Mouse (Mus musculus): Measurements from ENCODE around the gene Agap1. TPM values are rescaled to one million over a fixed set of nuclear protein-coding genes. Genes with fewer than 3 reads are reported as not detected.

Agap1 gene
- polyA plus RNA-seq, 1 experiment from 2014 or later: 11.5 TPM

- Histone ChIP-seq H3K4me1 (peaks cover 26% of the 10 kb centered on the region), H3K4me2 (peak overlapping the region; percentile 83), H3K27ac (no peak overlapping the region), H3K4me3 (peak overlapping the region; percentile 46), H3K9me3 (no peaks in the 10 kb centered on the region), H3K27me3 (peaks cover 100% of the 10 kb centered on the region), H3K9ac (no peak overlapping the region), H3K36me3 (no peaks in the 10 kb centered on the region)
- under 1% methylated on average over 50 of the region's 55 CpGs for WGBS
- ATAC-seq (ENCODE audit: borderline replicate concordance, extremely low read depth, low FRiP score, low TSS enrichment): no peak
Observed at GRCm38 (mm10) chr1:89929721-89930505, 475.3 kb downstream of the Agap1 start.

GRCm38 (mm10) chr1:89930551-89930950 is 475.9 kb downstream of the Agap1 start:
- H3K9me3 ChIP-seq: no peaks in the 10 kb centered on the region
- H3K4me2 ChIP-seq: peak overlapping the region; percentile 83
- ATAC-seq (ENCODE audit: borderline replicate concordance, extremely low read depth, low FRiP score, low TSS enrichment): no peak
- no peak overlapping the region for H3K9ac ChIP-seq
- no peak overlapping the region for H3K27ac ChIP-seq
- peak overlapping the region; percentile 46 for H3K4me3 ChIP-seq
- peaks cover 26% of the 10 kb centered on the region for H3K4me1 ChIP-seq
- peaks cover 100% of the 10 kb centered on the region for H3K27me3 ChIP-seq
- H3K36me3 ChIP-seq: no peaks in the 10 kb centered on the region
- under 1% methylated on average over 45 of the region's 45 CpGs for WGBS

GRCm38 (mm10) chr1:89931120-89931519 is 476.5 kb downstream of the Agap1 start, which contains the start of gene Gbx2:
Gbx2 (minus strand) TSS chr1:89931179.
- Histone ChIP-seq H3K9ac (no peak within 1 kb of the TSS), H3K27me3 (peaks cover 100% of the 10 kb centered on the region), H3K4me3 (peak within 1 kb of the TSS; percentile 46), H3K27ac (no peak within 1 kb of the TSS), H3K9me3 (no peaks in the 10 kb centered on the region), H3K4me1 (peaks cover 26% of the 10 kb centered on the region), H3K4me2 (peak within 1 kb of the TSS; percentile 83), H3K36me3 (no peaks in the 10 kb centered on the region)
- peak; percentile 70; the same call in 1 of the 2 replicates for ATAC-seq (ENCODE audit: borderline replicate concordance, extremely low read depth, low FRiP score, low TSS enrichment)
- WGBS: under 1% methylated on average over 33 of the region's 33 CpGs

GRCm38 (mm10) chr1:89932021-89932423 is 477.4 kb downstream of the Agap1 start:
- Histone ChIP-seq H3K27me3 (peaks cover 100% of the 10 kb centered on the region), H3K9ac (no peak overlapping the region), H3K36me3 (no peaks in the 10 kb centered on the region), H3K9me3 (no peaks in the 10 kb centered on the region), H3K4me2 (peak overlapping the region; percentile 83; the same call in 1 of the 2 replicates), H3K4me3 (no peak overlapping the region), H3K27ac (no peak overlapping the region), H3K4me1 (peaks cover 25% of the 10 kb centered on the region)
- WGBS: 2% methylated on average over 19 of the region's 19 CpGs
- no peak for ATAC-seq (ENCODE audit: borderline replicate concordance, extremely low read depth, low FRiP score, low TSS enrichment)

GRCm38 (mm10) chr1:89932616-89933015 is 478.0 kb downstream of the Agap1 start:
- peaks cover 100% of the 10 kb centered on the region for H3K27me3 ChIP-seq
- H3K9ac ChIP-seq: no peak overlapping the region
- H3K9me3 ChIP-seq: no peaks in the 10 kb centered on the region
- H3K4me3 ChIP-seq: no peak overlapping the region
- ATAC-seq (ENCODE audit: borderline replicate concordance, extremely low read depth, low FRiP score, low TSS enrichment): no peak
- H3K36me3 ChIP-seq: no peaks in the 10 kb centered on the region
- peaks cover 19% of the 10 kb centered on the region for H3K4me1 ChIP-seq
- H3K27ac ChIP-seq: no peak overlapping the region
- H3K4me2 ChIP-seq: no peak overlapping the region
- 4% methylated on average over 16 of the region's 16 CpGs for WGBS

- Histone ChIP-seq H3K9ac (no peak overlapping the region), H3K4me2 (no peak overlapping the region), H3K27me3 (peaks cover 100% of the 10 kb centered on the region), H3K4me3 (no peak overlapping the region), H3K27ac (no peak overlapping the region), H3K4me1 (peaks cover 18% of the 10 kb centered on the region), H3K9me3 (no peaks in the 10 kb centered on the region), H3K36me3 (no peaks in the 10 kb centered on the region)
- no peak for ATAC-seq (ENCODE audit: borderline replicate concordance, extremely low read depth, low FRiP score, low TSS enrichment)
- 14% methylated on average over 6 of the region's 6 CpGs for WGBS
Observed at GRCm38 (mm10) chr1:89933028-89933427, 478.4 kb downstream of the Agap1 start.

- no peak for ATAC-seq (ENCODE audit: borderline replicate concordance, extremely low read depth, low FRiP score, low TSS enrichment)
- Histone ChIP-seq H3K36me3 (no peaks in the 10 kb centered on the region), H3K4me2 (no peak overlapping the region), H3K4me1 (peaks cover 18% of the 10 kb centered on the region), H3K27ac (no peak overlapping the region), H3K9me3 (no peaks in the 10 kb centered on the region), H3K4me3 (no peak overlapping the region), H3K9ac (no peak overlapping the region), H3K27me3 (peaks cover 100% of the 10 kb centered on the region)
- WGBS: 6% methylated on average over 21 of the region's 21 CpGs
Observed at GRCm38 (mm10) chr1:89933786-89934185, 479.2 kb downstream of the Agap1 start.

- Histone ChIP-seq H3K27me3 (peaks cover 100% of the 10 kb centered on the region), H3K4me1 (peaks cover 18% of the 10 kb centered on the region), H3K4me2 (no peak overlapping the region), H3K9ac (no peak overlapping the region), H3K36me3 (no peaks in the 10 kb centered on the region), H3K27ac (no peak overlapping the region), H3K9me3 (no peaks in the 10 kb centered on the region), H3K4me3 (no peak overlapping the region)
- 8% methylated on average over 19 of the region's 19 CpGs for WGBS
- no peak for ATAC-seq (ENCODE audit: borderline replicate concordance, extremely low read depth, low FRiP score, low TSS enrichment)
Observed at GRCm38 (mm10) chr1:89934316-89935260, 480.0 kb downstream of the Agap1 start.

GRCm38 (mm10) chr1:89935493-89936348 is 481.1 kb downstream of the Agap1 start:
- no peak overlapping the region for H3K27ac ChIP-seq

GRCm38 (mm10) chr1:89938884-89939595 is 484.4 kb downstream of the Agap1 start:
- Histone ChIP-seq H3K4me2 (no peak overlapping the region), H3K9me3 (no peaks in the 10 kb centered on the region), H3K27ac (no peak overlapping the region), H3K27me3 (peaks cover 98% of the 10 kb centered on the region), H3K4me1 (peaks cover 16% of the 10 kb centered on the region), H3K36me3 (no peaks in the 10 kb centered on the region), H3K9ac (no peak overlapping the region), H3K4me3 (no peak overlapping the region)
- no peak for ATAC-seq (ENCODE audit: borderline replicate concordance, extremely low read depth, low FRiP score, low TSS enrichment)
- WGBS: 31% methylated on average over 16 of the region's 16 CpGs

More at GRCm38 (mm10) chr1:89935493-89936348, 481.1 kb downstream of the Agap1 start:
- ATAC-seq (ENCODE audit: borderline replicate concordance, extremely low read depth, low FRiP score, low TSS enrichment): no peak
- H3K4me1 ChIP-seq: peaks cover 14% of the 10 kb centered on the region
- 5% methylated on average over 27 of the region's 29 CpGs for WGBS
- no peak overlapping the region for H3K4me2 ChIP-seq
- H3K9me3 ChIP-seq: no peaks in the 10 kb centered on the region
- H3K27me3 ChIP-seq: peaks cover 99% of the 10 kb centered on the region
- no peaks in the 10 kb centered on the region for H3K36me3 ChIP-seq
- no peak overlapping the region for H3K9ac ChIP-seq
- H3K4me3 ChIP-seq: no peak overlapping the region

GRCm38 (mm10) chr1:89939596-89939960 is 485.0 kb downstream of the Agap1 start:
- WGBS: 26% methylated on average over 16 of the region's 16 CpGs
- Histone ChIP-seq H3K27me3 (peaks cover 98% of the 10 kb centered on the region), H3K4me1 (peaks cover 16% of the 10 kb centered on the region), H3K36me3 (no peaks in the 10 kb centered on the region), H3K27ac (no peak overlapping the region), H3K9me3 (no peaks in the 10 kb centered on the region), H3K4me2 (no peak overlapping the region), H3K4me3 (no peak overlapping the region), H3K9ac (no peak overlapping the region)
- 0 out of 2 replicates have a peak, but pooled peaks have one; percentile 6 for ATAC-seq (ENCODE audit: borderline replicate concordance, extremely low read depth, low FRiP score, low TSS enrichment)

All from lung, embryonic 15.5 days (tissue).